Mouse (Mus musculus): ENCODE results near the gene Dusp7. TPM values are rescaled to one million over a fixed set of nuclear protein-coding genes. Genes with fewer than 3 reads are reported as not detected.

Dusp7 gene
- polyA plus RNA-seq, 1 experiment from 2014 or later = 8.9 TPM

DNA sequence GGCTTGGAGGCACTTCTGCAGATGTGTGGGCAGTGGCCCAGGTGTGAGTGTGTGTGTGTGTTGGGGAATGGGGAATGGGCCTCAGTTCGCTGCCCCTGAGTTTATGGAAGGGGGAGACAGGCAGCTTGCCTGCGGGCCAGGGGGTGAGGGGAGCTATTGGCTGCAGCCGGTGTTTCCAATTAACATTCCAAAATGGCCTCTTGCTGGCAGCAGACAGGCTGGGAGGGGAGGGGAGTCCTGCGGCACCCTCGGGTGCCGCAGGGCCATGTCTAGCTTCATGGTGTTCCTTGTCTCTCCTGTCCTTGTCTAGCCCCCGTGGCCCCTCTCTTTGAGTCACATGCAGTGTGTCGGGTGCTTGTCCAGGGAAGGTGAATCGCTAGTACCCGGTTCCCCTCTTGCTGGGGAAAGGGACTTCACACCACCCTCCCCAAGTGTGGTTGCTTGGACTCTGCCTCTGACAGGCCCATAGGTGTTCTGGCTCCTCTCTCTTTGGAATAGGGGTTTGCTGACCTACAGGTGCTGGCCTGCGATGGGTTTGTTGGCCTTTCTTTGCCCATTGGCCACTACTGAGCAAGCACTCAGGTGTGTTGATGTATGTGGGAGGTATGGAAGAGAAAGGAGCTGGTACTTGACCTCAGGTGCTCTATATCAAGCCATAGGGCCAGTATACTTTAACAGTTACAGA is 1.5 kb downstream of the Dusp7 start:
- Histone ChIP-seq H3K9ac (peak overlapping the region; percentile 84), H3K27me3 (no peaks in the 10 kb centered on the region), H3K27ac (peak overlapping the region; percentile 93), H3K4me3 (peak overlapping the region; percentile 72), H3K4me2 (peak overlapping the region; percentile 93), H3K9me3 (replicated peaks) (no peaks in the 10 kb centered on the region), H3K36me3 (peaks cover 22% of the 10 kb centered on the region), H3K4me1 (replicated peaks) (peaks cover 50% of the 10 kb centered on the region)
- 7% methylated on average over 11 of the region's 11 CpGs for WGBS
- no peak for ATAC-seq (replicated peaks; ENCODE audit: insufficient number of reproducible peaks, insufficient read depth, low FRiP score, low read depth)

DNA sequence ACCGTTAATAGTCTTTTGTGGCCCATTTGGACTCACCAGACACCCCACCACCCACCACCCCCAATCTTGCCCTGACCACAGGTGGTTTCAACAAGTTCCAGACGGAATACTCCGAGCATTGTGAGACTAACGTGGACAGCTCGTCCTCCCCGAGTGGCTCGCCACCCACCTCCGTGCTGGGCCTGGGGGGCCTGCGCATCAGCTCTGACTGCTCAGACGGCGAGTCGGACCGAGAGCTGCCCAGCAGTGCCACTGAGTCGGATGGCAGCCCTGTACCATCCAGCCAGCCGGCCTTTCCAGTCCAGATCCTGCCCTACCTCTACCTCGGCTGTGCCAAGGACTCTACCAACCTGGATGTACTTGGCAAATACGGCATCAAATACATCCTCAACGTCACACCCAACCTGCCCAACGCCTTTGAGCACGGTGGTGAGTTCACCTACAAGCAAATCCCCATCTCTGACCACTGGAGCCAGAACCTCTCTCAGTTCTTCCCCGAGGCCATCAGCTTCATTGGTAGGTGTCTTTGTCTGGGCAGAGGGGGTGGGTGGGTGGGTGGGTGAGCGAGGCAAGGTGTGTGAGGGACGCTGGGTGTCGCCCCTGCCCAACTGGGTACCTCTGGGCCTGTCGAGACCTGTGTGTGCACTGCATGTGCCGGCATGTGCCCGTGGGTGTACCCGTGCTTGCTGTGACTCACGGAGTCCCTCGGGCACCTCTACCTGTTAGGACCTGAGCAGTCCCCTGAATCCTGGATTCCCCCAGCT is 2.4 kb downstream of the Dusp7 start:
- H3K4me2 ChIP-seq = peak overlapping the region; percentile 93
- peaks cover 50% of the 10 kb centered on the region for H3K4me1 ChIP-seq (replicated peaks)
- H3K9ac ChIP-seq = no peak overlapping the region
- H3K36me3 ChIP-seq = peaks cover 22% of the 10 kb centered on the region
- peak overlapping the region; percentile 76 for H3K27ac ChIP-seq
- no peaks in the 10 kb centered on the region for H3K27me3 ChIP-seq
- WGBS = 80% methylated on average over 30 of the region's 30 CpGs
- no peaks in the 10 kb centered on the region for H3K9me3 ChIP-seq (replicated peaks)
- H3K4me3 ChIP-seq = peak overlapping the region; percentile 72
- no peak for ATAC-seq (replicated peaks; ENCODE audit: insufficient number of reproducible peaks, insufficient read depth, low FRiP score, low read depth)

DNA sequence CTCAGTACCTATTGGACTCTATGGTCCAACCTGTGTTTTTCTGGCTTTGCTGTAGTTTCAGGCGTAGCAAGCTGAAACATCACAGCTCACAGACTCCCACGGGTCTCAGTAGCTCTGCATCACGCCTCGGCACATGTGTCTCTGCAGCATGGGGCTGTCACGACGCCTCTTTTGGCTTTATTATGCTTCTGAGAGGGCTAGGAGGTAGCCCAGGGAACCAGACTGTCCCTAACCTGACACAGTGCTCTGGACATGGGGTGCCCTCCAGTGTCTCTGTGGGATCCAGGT is 2.9 kb downstream of the Dusp7 start:
- Histone ChIP-seq H3K4me1 (replicated peaks) (peaks cover 50% of the 10 kb centered on the region), H3K9ac (no peak overlapping the region), H3K9me3 (replicated peaks) (no peaks in the 10 kb centered on the region), H3K27ac (peak overlapping the region; percentile 76), H3K27me3 (no peaks in the 10 kb centered on the region), H3K36me3 (peaks cover 22% of the 10 kb centered on the region), H3K4me3 (peak overlapping the region; percentile 72), H3K4me2 (peak overlapping the region; percentile 93)
- ATAC-seq (replicated peaks; ENCODE audit: insufficient number of reproducible peaks, insufficient read depth, low FRiP score, low read depth) = no peak
- WGBS = 52% methylated on average over 6 of the region's 6 CpGs

DNA sequence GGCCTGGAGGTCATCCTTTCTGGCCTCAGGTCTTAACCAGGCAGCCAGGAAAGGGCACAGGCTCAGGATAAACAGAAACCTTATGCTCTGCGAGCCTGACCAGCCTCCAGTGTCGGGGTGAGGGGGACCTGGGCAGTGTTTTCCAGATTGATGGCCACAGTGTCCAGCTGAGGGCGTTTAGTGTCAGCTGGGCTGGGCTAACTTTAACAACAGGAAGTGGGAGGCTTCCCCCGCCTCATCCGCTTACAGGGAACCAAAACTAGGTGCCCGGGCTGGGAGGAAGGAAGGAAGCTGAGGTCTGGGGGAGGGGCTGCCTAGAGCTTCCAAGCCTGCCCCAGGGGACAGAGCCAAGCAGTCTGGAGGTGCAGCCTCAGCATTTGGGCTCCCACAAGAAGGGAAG is 3.3 kb downstream of the Dusp7 start:
- peak overlapping the region; percentile 72 for H3K4me3 ChIP-seq
- H3K4me2 ChIP-seq = peak overlapping the region; percentile 93
- H3K27ac ChIP-seq = peak overlapping the region; percentile 76
- H3K36me3 ChIP-seq = peaks cover 22% of the 10 kb centered on the region
- H3K9me3 ChIP-seq (replicated peaks) = no peaks in the 10 kb centered on the region
- no peak overlapping the region for H3K9ac ChIP-seq
- H3K27me3 ChIP-seq = no peaks in the 10 kb centered on the region
- peaks cover 47% of the 10 kb centered on the region for H3K4me1 ChIP-seq (replicated peaks)
- no peak for ATAC-seq (replicated peaks; ENCODE audit: insufficient number of reproducible peaks, insufficient read depth, low FRiP score, low read depth)
- 12% methylated on average over 6 of the region's 6 CpGs for WGBS

DNA sequence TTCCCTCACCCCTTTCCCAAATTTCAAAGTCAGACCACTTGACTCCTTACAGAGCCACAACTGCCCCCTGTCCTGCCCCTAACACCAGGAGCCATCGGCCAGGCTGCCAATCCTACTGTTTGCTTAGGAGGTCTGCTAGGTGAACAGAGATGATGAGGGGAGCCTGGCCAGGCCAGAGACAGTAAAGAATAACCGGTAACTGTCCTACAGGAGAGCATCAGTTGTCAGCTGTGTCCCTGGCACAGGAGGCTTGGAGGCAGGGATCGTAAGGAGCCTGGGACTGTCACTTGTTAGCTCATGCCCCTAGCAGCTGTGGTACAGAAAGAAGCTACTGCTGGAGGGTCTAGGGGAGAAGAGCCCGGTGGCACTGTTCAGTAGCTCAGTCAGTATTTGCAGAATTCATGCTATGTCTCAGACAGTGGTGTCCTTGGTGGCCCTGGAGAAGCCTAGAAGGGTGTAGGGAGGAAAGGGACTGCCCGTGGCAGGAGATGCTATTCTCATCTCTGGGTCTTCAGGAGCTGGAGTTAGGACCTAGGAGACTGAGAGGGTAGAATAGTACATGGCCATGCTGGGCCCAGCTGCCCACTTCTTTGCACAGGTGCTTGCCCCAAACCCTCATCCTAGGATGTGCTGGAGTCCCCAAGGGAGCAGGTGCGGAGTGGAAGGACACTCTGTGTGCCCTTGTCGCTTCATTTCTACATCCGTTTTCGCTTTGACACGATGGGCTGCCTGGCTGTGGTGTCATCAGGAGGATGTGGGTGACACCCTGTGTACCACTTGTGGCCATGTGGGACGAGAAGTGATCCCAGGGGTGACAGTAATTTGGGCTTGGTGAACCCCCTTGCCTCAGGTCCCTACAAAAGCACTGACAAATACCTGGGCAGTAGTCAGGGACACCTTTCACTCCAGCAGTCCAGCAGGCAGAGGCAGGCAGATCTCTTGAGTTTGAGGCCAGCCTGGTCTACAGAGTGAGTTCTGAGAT is 4.3 kb downstream of the Dusp7 start:
- Histone ChIP-seq H3K4me1 (replicated peaks) (peaks cover 41% of the 10 kb centered on the region), H3K4me3 (peak overlapping the region; percentile 16; the same call in 1 of the 2 replicates), H3K36me3 (peaks cover 30% of the 10 kb centered on the region), H3K27ac (peak overlapping the region; percentile 56), H3K9me3 (replicated peaks) (no peaks in the 10 kb centered on the region), H3K27me3 (no peaks in the 10 kb centered on the region), H3K4me2 (peak overlapping the region; percentile 93), H3K9ac (no peak overlapping the region; the same call in 1 of the 2 replicates)
- 84% methylated on average over 11 of the region's 11 CpGs for WGBS
- no peak for ATAC-seq (replicated peaks; ENCODE audit: insufficient number of reproducible peaks, insufficient read depth, low FRiP score, low read depth)

DNA sequence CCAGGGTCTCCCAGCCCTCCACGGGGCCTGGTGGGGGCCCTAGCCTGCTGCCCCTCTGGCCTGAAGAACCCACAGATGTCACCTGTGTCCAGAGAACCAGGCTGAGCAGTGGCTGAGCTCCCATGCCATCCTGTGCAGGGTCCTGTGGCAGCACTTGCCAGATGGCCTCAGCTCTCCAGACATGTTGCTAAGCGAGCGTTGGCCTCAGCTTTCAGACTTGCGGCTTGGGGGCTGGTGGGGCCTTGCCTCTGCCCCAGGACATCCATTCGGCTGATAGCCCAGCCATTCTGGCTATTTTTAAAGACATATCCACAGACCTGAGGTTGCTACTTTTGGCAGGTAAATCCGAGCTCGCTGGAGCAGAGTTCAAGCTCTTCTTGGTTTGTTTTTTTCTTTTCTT is 5.5 kb downstream of the Dusp7 start:
- peaks cover 41% of the 10 kb centered on the region for H3K4me1 ChIP-seq (replicated peaks)
- H3K9ac ChIP-seq = no peak overlapping the region
- H3K9me3 ChIP-seq (replicated peaks) = no peaks in the 10 kb centered on the region
- ATAC-seq (replicated peaks; ENCODE audit: insufficient number of reproducible peaks, insufficient read depth, low FRiP score, low read depth) = no peak
- no peak overlapping the region for H3K27ac ChIP-seq
- peaks cover 30% of the 10 kb centered on the region for H3K36me3 ChIP-seq
- H3K27me3 ChIP-seq = no peaks in the 10 kb centered on the region
- 67% methylated on average over 7 of the region's 7 CpGs for WGBS
- no peak overlapping the region for H3K4me3 ChIP-seq
- no peak overlapping the region for H3K4me2 ChIP-seq

DNA sequence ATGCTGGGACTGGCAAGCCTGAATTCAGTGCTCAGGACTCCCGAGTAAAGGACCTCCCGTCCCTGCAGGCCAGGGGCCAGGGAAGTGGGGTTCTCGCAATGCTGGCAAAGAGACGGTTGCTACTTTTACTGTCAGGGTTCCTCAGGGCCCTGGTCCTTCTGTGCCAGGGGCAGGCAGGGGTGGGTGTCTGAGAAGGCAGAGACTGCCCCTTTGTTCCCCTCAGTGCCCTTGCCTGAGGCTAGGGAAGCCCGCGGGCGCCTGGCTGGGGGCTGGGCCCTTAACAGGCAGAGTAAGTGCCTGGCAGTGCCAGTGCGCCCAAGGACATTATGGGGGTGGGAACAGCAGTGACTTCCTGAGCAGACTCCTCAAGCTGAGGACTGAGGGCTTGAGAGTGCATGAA is 8.8 kb downstream of the Dusp7 start:
- H3K36me3 ChIP-seq = peaks cover 30% of the 10 kb centered on the region
- ATAC-seq (replicated peaks; ENCODE audit: insufficient number of reproducible peaks, insufficient read depth, low FRiP score, low read depth) = no peak
- H3K27ac ChIP-seq = no peak overlapping the region; the same call in 1 of the 2 replicates
- H3K27me3 ChIP-seq = no peaks in the 10 kb centered on the region
- 81% methylated on average over 8 of the region's 8 CpGs for WGBS
- H3K4me1 ChIP-seq (replicated peaks) = peaks cover 19% of the 10 kb centered on the region
- H3K9me3 ChIP-seq (replicated peaks) = no peaks in the 10 kb centered on the region
- H3K9ac ChIP-seq = no peak overlapping the region
- no peak overlapping the region for H3K4me3 ChIP-seq
- no peak overlapping the region for H3K4me2 ChIP-seq

DNA sequence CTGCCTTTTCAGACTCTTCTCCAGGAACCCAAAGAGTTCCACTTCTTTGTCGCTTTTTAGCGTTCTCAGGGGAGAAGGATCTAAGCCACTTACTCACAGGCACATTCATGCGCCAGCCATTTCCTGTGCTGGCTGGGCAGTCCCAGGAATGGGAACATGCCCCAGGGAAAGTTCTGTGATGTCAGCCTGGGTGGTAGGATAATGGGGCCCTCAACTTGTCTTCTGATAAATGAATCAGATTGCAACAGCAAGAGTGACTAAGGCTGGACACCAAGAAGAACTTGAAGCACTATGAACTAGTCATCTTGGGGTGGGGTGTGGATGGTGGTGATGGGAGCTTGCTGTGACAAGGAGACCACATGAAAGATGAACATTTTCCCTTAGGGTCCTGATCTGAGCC is 9.6 kb downstream of the Dusp7 start:
- H3K27me3 ChIP-seq = no peaks in the 10 kb centered on the region
- peaks cover 12% of the 10 kb centered on the region for H3K4me1 ChIP-seq (replicated peaks)
- ATAC-seq (replicated peaks; ENCODE audit: insufficient number of reproducible peaks, insufficient read depth, low FRiP score, low read depth) = no peak
- WGBS = 58% methylated on average over 3 of the region's 3 CpGs
- no peaks in the 10 kb centered on the region for H3K9me3 ChIP-seq (replicated peaks)
- no peak overlapping the region for H3K4me2 ChIP-seq
- no peak overlapping the region for H3K9ac ChIP-seq
- no peak overlapping the region for H3K27ac ChIP-seq
- no peak overlapping the region for H3K4me3 ChIP-seq
- peaks cover 22% of the 10 kb centered on the region for H3K36me3 ChIP-seq

DNA sequence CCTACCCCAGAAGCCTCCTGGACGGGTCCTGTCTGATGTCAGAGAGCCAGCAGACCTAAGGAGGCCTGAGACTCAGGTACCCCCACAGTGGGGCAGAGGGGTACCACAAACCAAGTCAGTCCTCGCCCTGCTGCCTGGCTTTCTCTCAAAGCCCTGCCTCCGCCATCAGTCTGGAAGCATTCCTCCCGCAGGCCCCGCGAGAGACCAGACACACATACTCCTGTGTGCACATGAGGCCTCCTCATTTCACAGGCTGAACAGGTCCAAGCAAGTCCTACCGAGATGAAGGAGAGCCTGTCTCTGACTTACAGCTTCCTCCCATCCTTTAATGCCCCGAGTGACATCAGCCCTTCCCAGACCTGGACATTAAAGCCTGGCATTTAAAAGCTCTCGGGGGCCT is 10.3 kb downstream of the Dusp7 start:
- H3K4me3 ChIP-seq = no peak overlapping the region
- peaks cover 15% of the 10 kb centered on the region for H3K36me3 ChIP-seq
- H3K4me2 ChIP-seq = no peak overlapping the region
- no peak overlapping the region for H3K9ac ChIP-seq
- H3K4me1 ChIP-seq (replicated peaks) = peaks cover 10% of the 10 kb centered on the region
- no peak overlapping the region for H3K27ac ChIP-seq
- no peaks in the 10 kb centered on the region for H3K27me3 ChIP-seq
- no peak for ATAC-seq (replicated peaks; ENCODE audit: insufficient number of reproducible peaks, insufficient read depth, low FRiP score, low read depth)
- H3K9me3 ChIP-seq (replicated peaks) = no peaks in the 10 kb centered on the region
- WGBS = 56% methylated on average over 9 of the region's 9 CpGs

DNA sequence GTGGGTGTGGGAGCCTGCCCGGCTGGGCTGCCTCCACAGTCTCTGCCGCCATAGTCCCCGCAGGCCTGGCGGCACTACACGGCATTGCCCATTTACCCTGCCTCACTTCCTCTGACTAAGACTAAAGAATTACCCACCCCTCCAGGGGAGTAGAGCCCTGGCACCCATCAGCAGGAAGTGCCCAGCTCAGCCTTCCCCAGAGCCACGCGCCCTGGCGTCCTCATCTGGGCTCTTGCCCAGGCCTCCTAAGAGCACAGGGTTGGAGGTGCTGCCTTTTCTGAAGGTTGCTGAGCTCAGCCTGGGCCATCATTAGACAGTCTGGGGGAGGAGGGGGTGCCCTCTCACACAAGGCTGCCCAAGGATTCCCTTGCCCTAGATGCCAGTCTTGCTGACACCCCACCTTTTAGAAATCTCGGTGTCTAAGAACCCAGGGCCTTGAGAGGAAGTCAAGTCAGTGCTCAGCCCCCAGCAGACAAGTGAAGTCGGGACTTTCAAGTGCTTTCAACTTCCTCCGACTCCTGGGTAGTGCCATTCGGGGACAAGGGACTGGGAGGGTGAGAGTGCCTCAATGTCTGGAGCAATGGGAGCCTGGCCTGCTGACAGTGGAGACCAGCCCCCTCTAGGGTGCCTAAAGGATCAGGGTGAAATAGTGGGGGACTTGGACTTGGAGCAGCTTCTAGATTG is 17.9 kb downstream of the Dusp7 start:
- peaks cover 29% of the 10 kb centered on the region for H3K4me1 ChIP-seq (replicated peaks)
- no peak overlapping the region for H3K4me3 ChIP-seq
- WGBS = 79% methylated on average over 12 of the region's 12 CpGs
- no peaks in the 10 kb centered on the region; the same call in 1 of the 2 replicates for H3K9me3 ChIP-seq (replicated peaks)
- H3K9ac ChIP-seq = no peak overlapping the region
- no peaks in the 10 kb centered on the region for H3K36me3 ChIP-seq
- ATAC-seq (replicated peaks; ENCODE audit: insufficient number of reproducible peaks, insufficient read depth, low FRiP score, low read depth) = no peak
- H3K27ac ChIP-seq = no peak overlapping the region
- H3K27me3 ChIP-seq = no peaks in the 10 kb centered on the region
- no peak overlapping the region for H3K4me2 ChIP-seq

Data from heart, embryonic 15.5 days (tissue).